Mouse (Mus musculus): ENCODE measurements around the gene Ugcg. TPM values are rescaled to one million over a fixed set of nuclear protein-coding genes. Genes with fewer than 3 reads are reported as not detected.

Gene Ugcg
- total RNA-seq, 1 experiment from 2014 or later, result 107 TPM

DNA sequence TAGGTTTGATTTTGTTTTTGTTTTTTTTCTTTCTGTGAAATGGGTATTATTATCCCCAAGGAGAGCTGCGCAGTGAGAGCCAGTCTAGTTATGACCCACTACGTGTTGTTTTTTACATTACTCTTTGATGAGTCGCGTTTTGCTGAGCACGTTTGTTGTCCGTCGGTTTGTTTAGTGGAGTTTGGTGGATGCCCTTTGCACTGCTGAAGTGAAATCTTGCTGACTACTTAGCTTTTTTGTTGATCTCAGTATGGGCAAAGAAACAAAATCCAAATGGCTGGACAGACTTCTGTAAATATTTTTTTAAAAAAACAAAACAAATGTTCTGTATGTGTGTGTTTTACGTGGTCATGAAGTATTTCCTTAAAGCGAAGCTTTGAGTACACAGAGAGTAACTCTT is 33.2 kb downstream of the Ugcg start:
- ATAC-seq (replicated peaks; ENCODE audit: low read depth, poor library complexity, severe bottlenecking), result no peak

DNA sequence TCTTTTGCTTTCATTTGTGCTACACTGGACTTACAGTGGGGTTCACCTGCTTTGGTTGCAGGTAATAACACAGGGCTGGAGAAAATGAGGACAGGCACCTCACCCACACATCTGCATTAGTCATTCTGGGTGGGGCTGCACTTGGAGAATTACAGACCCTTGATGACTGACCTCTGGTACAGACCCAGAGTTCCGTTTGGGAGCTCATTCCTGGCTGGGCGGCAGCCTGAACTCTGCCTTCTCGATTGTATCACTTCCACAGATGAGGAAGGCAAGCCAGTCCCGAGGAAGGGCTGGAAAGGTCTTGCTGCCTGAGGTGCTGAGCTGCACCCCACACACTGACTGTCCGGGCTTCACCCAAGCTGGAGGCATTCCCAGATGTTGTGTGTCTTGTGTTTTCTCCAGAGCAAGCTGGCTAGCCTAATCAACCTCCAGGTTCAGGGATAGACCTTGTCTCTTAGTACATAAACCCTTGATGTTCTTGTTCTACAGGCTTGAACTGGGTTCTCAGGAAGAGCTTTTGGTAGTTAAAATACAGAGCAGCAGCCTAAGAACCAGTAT is 34.1 kb downstream of the Ugcg start:
- ATAC-seq (replicated peaks; ENCODE audit: low read depth, poor library complexity, severe bottlenecking), result no peak

DNA sequence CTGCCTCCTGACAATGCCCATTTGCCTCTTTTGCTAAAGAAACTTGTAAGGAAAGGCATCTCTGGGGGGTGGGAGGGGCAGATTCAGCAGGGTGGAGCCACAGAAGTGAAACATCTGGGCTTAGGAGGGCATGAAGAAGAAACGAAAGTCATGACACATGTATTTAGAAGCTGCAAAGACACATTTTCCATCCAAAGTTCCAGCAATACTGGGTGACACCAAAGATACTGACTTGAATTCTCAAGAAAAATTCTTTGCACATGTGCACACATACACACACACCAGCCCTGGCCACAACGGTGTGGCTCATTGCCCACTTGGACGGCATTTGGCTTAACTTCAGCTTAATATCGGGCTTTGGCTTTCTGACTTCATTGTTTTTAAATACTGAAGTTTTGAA is 35.8 kb downstream of the Ugcg start:
- ATAC-seq (replicated peaks; ENCODE audit: low read depth, poor library complexity, severe bottlenecking), result peak; percentile 41

DNA sequence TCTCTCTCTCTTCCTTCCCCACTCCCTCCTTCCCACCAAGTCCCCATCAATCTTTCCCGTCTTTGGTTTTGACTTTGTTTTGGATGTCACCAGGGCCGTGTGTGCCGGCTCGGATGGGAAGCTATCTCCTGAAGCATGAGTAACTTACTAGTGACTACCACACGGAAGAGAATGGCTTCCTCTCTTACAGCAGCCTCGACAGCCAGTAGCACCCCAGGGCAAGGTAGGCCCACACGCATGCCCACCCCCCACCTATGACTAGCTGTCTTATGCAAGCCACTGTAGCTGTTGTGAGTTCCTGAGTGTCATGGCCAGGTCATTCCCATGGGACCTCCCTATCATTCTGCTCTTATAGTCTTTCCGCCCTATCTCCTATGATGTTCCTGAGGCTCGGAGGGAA is 38.0 kb downstream of the Ugcg start:
- ATAC-seq (replicated peaks; ENCODE audit: low read depth, poor library complexity, severe bottlenecking), result no peak

DNA sequence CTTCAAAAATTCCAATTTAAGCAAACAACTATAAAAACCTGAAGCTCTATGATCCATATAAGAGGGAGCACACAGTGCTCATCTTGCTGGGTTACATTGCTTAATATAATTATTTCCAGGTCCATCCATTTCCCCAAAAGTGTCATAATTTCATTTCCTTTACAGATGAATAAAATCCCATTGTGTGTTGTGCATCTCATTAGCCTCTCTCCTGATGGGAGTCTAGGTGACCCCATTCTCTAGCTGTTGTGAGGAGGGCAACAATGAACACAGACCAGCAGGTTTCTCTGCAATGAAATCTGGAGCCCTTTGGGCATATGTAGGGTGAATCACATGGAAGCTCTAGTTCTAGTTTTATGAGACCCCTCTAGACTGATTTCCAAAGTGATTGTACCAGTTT is 39.9 kb downstream of the Ugcg start:
- no peak for ATAC-seq (replicated peaks; ENCODE audit: low read depth, poor library complexity, severe bottlenecking)

DNA sequence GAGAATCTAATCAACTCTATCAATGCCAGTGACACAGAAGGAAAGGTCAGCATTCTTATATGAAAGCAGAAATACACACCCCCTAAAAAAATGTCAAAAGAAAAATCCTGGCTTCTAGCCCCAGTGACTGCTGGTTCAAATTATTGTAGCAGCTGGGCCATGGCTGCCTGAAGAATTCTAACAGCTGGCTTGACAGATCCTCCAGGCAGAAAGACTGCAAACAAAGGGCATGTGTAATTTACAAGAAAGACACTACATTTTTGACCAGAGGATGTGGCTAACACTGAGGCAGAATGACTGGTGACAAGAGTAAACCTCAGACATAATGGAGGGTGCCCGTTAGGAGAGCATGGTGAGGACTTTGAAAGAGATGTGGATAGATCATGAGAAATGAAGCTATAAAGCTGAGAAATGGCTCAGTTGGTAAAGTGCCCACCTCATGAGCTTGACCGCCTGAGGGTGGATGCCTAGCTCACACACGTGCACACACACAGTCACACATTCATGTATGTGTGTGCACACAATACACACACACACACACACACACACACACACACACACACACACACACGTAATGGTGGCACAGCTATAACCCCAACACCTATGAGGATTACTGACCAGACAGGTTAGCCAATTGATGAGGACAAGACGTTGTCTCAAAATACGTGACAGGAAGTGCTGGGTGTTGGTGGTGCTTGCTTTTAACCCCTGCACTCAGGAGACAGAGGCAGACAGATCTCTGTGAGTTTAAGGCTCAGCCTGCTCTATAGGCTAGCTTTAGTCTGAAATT is 42.4 kb downstream of the Ugcg start:
- ATAC-seq (replicated peaks; ENCODE audit: low read depth, poor library complexity, severe bottlenecking), result no peak; the same call in 1 of the 2 replicates

DNA sequence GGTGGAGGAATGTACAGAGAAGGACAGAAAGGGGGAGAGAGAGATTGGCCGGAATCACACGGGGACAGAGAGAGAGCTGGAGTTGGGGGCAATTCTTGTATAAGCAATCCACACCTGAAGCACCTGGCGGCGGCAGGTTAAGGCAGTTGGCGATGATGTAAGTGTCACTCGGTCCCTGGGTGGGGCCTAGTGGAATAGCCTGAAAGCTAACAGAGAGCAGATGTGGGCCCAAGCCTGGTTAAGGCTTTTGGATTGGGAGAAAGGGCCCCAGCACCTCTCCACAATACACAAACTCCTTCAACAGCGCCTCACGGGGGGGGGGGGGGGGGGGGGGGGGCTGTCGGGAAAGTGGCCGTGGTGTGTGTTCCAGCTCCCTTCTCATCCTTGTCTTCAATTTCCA is 45.0 kb downstream of the Ugcg start:
- no peak for ATAC-seq (replicated peaks; ENCODE audit: low read depth, poor library complexity, severe bottlenecking)

DNA sequence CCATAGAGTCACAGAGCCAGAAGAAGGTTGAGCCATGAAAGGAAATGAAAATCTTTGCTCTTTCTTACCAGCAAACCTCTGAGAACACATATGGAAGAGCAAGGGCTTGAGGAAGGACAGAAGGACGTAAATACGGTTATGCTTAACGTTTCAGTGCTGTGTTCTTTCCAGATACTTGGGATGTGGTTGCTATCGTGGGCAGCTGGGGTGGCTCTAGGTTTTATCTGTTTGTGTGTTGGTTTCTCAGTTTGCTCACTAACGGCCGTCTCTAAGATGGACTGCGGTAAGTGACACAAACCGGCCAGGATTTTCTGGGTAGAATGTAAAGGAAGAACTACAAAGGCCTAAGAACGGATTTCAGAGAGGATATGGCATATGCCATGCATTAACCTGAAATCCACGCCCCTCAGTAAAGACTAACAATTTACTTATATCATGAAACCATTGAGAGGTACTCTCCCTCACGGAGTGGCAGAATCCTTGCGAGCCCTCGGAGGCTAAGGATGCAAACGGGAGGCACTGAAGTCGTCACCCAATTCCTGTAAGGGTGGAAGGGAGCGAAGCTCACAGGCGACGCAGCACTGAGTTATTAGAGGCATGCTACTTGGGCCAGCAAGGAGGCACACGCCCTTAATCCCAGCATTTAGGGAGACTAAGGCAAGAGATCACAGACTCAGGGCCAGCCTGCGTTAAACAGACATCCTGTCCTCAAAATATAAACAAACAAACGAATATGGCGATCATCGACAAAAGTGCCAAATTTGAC is 45.6 kb downstream of the Ugcg start:
- peak; percentile 64 for ATAC-seq (replicated peaks; ENCODE audit: low read depth, poor library complexity, severe bottlenecking)

DNA sequence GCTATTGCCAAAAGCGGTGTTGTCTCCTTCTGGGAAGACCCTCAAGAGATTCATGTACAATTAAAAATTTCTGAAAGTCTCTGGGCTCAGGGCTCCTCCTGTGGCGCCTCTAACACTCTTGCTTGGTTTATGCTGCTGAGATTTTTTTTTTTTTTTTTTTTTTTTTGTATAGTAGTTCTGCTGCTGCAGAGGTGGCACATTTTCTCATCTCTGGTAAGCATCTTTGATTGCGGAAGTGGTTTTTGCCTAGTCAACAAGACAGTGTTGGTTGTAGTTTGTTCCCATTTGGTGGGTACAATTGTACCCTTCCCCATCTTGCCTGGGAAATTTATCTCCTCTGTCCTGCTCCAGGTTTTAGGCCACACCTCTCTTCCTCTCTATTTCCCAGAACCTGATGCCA is 47.3 kb downstream of the Ugcg start:
- ATAC-seq (replicated peaks; ENCODE audit: low read depth, poor library complexity, severe bottlenecking), result no peak

DNA sequence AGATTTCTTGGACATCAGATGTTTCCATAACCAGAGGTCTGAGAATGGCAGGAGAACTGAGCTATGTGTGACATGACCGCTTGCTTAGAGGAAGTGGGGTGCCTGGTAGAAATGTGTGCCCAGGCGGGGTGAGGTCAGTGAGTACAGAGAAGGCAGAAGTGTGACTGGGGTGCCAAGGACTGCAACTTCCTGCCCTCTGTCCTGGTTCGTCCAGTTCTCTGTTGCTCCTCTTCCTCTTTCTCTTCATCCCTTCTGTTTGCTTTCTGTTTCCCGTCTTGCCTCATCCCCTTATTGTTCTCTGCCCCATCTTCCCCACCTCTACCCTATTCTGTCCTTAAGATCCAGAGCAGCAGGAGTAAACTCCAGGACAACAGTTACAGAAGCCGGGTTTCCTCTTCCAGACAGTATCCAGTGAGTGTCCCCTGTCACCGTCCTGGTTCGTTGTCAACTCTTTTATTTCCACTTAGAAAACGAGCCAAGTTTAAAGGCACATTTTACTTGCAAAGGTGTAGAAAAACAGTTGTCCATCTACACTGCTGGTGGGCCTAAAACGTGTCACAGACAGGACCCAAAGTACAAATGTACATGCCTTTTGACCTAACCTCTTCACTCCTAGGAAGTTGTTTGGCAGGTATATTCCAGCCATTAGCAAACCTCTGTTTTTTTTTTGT is 49.7 kb downstream of the Ugcg start:
- peak; percentile 92 for ATAC-seq (replicated peaks; ENCODE audit: low read depth, poor library complexity, severe bottlenecking)

DNA sequence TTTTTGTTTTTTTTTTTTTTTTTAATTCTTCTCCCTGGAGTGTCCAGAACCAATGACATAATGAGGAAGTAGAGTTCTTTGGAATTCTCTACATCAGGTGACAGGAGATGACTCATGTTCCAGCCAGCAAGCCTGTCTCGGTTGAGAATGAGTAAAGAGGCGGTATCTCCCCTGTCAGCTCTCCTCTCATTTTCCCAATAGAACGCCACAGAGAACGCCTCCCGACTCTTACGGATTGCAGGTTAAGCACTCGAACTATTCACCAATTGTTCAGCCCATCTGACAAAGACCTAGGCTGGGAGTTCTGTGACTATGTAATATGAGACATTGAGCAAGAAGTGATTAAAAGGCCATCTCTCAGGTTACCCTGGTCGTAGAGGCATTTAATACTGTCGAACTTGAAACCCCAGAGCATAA is 50.3 kb downstream of the Ugcg start:
- ATAC-seq (replicated peaks; ENCODE audit: low read depth, poor library complexity, severe bottlenecking), result no peak

DNA sequence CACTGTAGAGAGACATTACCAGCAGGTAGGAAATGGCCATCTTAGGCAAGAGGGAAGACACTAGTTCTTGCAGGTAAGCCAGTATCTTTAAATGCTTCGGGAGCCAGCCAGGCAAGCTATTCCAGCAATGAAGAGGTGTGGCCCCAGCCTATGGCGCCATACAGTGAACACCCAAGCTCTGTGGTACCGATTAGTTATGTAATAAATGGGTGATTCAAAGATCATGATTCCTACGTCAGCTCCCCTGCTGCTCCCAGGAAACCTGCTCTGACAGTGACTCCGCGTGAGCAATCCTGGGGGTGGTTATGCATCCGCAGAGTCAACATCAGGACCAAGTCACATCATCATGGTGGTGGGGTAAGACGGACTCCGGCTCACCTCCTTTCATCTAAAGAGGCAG is 51.1 kb downstream of the Ugcg start:
- ATAC-seq (replicated peaks; ENCODE audit: low read depth, poor library complexity, severe bottlenecking), result no peak

DNA sequence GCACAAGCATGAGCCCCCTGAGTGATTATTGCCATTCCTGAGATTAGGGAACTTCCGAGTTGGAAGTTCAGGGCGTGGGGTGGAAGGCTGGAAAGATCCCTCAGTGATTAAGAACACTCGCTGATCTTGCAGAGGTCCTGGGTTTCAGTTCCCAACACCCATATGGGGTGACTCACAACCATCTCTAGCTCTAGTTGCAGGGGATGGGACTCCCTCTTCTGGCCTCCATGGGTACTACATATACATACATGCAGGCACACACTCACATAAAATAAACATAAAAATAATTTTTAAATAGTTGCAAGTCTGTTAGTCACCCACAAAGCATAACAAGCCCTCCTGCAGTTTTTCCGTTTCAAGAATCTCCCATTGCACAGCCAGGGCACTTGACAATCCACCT is 52.0 kb downstream of the Ugcg start:
- ATAC-seq (replicated peaks; ENCODE audit: low read depth, poor library complexity, severe bottlenecking), result no peak

DNA sequence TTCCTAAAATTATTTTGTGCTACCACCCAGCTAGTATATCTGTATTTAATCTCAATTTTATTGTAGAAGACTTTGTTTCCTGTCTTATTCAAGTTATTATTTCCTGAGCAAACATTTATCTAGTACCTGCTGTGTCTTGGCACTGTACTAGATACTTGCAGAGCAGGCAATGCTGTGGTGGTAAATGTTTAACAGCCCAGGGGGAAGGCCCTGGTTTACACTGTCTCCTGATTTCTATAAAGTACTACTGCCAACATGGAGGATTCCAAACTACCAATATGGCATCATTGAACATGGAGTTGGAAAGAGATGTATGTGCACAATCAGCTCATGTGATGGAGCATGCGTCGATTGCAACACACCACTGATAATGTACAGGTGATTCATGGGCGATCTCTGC is 53.2 kb downstream of the Ugcg start:
- no peak for ATAC-seq (replicated peaks; ENCODE audit: low read depth, poor library complexity, severe bottlenecking)

DNA sequence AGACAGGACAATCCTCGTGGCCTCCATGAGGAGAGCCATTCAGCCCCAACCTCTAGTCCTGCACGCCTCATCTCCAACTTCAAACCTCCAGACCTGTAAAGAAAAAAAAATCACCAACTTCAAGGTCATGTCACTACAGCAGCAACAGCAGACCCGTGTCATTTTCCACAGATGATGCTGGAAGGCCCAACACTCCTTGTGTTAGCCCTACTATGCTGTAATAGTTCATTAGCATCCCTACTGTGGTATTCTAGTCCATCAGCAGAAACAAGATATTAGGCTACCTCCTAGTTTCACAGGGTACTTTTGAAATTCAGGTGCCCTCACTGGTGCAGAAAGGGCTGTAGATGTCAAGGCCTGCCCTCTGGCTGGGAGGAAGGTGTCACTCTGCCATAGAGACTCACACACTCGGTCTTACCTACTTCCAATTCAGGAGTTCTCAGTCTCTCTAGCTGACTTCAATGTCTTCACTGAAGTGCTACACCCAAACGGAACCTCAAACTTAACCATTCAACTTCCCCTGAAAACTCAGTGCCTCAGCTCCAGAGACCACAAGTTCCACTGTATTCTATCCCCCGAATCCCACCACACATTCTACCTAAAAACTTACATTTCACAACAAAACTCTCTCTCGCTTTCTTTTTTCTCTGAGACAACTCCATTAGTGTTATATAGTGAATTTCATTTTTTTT is 54.9 kb downstream of the Ugcg start:
- ATAC-seq (replicated peaks; ENCODE audit: low read depth, poor library complexity, severe bottlenecking), result peak; percentile 33

DNA sequence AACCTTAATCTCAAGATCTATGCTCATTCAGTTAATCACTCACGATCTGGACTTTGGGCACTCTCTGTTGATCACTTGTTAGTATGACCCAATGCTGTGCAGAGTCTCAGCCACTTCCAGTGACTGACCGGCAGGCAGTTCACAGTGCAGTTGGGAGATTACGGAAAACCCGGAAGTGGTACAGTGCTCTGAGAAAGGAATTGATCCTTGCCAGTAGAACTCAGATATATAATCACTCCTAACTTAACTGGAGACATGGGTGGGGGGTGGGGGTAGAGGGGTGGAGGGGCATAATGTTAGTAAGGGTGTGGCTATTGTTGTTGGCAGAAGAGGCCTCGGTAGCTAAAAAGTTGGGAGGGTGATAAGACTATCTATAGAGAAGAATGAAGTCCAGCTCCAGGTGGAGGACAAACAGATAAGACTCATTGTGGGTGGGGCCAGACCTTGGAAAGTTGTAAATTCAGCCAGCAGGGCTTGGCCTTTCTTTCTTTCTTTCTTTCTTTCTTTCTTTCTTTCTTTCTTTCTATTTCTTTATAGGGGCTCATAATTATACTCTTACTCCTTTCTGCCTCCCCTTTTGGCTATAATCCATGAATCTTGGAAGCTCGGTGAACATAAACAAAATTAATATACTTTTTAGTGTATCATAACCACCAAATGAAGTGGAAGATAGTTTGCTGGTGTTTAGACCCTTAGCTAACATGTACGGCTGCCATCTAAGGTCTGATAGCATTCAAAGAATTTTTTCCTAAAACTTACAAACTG is 55.9 kb downstream of the Ugcg start:
- ATAC-seq (replicated peaks; ENCODE audit: low read depth, poor library complexity, severe bottlenecking), result peak; percentile 40; the same call in 1 of the 2 replicates

DNA sequence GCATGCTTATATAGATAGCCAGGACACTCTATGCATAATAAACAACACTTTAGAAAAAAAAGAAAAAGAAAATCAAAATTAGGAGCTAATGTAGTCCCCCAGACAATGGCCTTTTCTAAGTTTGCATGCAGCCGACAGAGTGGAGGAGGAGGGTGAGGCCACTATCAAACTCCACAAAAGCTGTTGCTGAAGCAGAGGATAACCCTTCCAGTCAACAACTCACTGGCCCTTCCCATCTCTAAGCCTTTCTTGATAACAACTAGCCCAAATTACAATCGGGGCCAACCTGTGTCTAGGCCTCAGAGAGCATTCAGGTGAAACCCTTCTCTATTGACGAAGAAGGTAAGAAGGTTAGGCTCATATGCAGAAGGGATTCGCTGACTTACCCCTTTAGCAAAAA is 56.7 kb downstream of the Ugcg start:
- 0 out of 2 replicates have a peak, but pooled peaks have one; percentile 7 for ATAC-seq (replicated peaks; ENCODE audit: low read depth, poor library complexity, severe bottlenecking)

DNA sequence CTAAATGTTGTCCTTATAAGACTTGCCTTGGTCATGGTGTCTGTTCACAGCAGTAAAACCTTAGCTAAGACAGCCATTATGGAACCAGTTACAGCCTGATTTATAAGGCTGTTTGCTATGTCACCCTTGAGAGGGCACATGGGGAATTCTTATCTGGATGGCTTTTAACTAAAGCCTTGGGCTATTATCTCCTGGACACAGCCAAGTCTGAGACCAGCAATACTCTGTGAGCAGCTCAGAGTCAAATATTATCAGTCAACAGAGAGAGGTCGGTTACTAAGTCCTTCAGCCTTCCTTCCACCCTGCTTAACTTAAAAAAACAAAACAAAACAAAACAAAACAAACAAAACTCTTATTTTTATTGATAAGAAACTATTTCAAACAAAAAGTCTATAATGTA is 58.5 kb downstream of the Ugcg start:
- ATAC-seq (replicated peaks; ENCODE audit: low read depth, poor library complexity, severe bottlenecking), result peak; percentile 40

DNA sequence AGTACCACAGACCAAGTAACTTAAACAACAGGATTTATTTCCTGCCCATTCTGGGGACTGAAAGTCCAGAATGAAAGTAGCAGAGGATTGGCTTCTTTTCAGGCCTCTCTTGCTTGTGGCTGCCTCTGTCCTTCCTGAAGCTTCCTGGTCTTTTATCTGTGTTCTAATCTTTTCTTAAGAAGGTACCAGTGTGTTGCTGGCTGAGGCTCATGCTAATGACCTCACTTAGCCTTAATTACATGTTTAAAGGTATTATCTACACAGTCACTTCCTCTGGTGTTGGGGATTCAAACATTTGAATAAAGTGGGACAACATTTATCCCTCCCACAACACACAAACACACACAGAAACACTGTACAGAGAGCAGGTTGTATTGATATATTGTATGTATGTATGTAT is 59.0 kb downstream of the Ugcg start:
- no peak for ATAC-seq (replicated peaks; ENCODE audit: low read depth, poor library complexity, severe bottlenecking)

Data from common myeloid progenitor, adult 5-6 weeks (primary cell).